Mouse (Mus musculus) left cerebral cortex, adult 2 months (tissue): Measurements from ENCODE around the gene Bmf. TPM values are rescaled to one million over a fixed set of nuclear protein-coding genes. Genes with fewer than 3 reads are reported as not detected.
"Not testable (repeated sequence)": the region's sequence is repeated elsewhere in the genome, so short reads cannot be mapped to it uniquely, and the experiment has no call there.

Experiments used
- DNase-seq, 2 experiments: peaks; one replicate each; pipeline ENCODE4 v3.0.0; 2021 to 2022; ENCODE audit warnings: low spot score in 2 of 2, mixed read lengths in 1 of 2; ENCODE audit errors: extremely low spot score in 1 of 2
- H3K27ac ChIP-seq: fragments of 200-600 bp; 2 replicates; pipeline ENCODE4 v1.8.1; 2022
- H3K4me3 ChIP-seq: fragments of 200-600 bp; 2 replicates; pipeline ENCODE4 v1.8.1; 2022
- CTCF ChIP-seq: fragments of 200-600 bp; IDR thresholded peaks from 2 replicates; pipeline ENCODE4 v1.8.1; 2022; ENCODE audit warnings: antibody characterized with exemption, mild to moderate bottlenecking, moderate library complexity
- intact Hi-C: fragments of 180-260 bp; cut with DNase I; formaldehyde crosslinking; loops from one replicate; pipeline ENCODE4 v1.15.1; 2025
- total RNA-seq, 2 experiments: library from RNA; stranded (reverse); gene quantifications; 2 replicates each; pipeline ENCODE4 v1.2.3; 2021

Gene Bmf
- total RNA-seq, 2 experiments from 2014 or later = 3.2 to 4.0 TPM

- no peak overlapping the region for H3K27ac ChIP-seq
- no peak overlapping the region for H3K4me3 ChIP-seq
- intact Hi-C loops = no loop called here
- no peak for DNase-seq
- TF ChIP-seq CTCF = no peak
Observed at GRCm38 (mm10) chr2:118562015-118562414, 12.5 kb upstream of the Bmf start.

- no peak overlapping the region for H3K4me3 ChIP-seq
- no peak for DNase-seq
- intact Hi-C loops = no loop called here
- no peak for TF ChIP-seq CTCF
- no peak overlapping the region for H3K27ac ChIP-seq
Observed at GRCm38 (mm10) chr2:118558426-118558825, 8.9 kb upstream of the Bmf start.

- intact Hi-C loops, DNase-seq: not testable (repeated sequence)
- H3K4me3 ChIP-seq = peak overlapping the region; percentile 46
- H3K27ac ChIP-seq = peak overlapping the region; percentile 75
Observed at GRCm38 (mm10) chr2:118554356-118554990, 5.0 kb upstream of the Bmf start.

- no peak overlapping the region for H3K4me3 ChIP-seq
- no peak overlapping the region for H3K27ac ChIP-seq
- no peak for TF ChIP-seq CTCF
- DNase-seq = no peak
- intact Hi-C loops = no loop called here
Observed at GRCm38 (mm10) chr2:118551606-118552005, 2.1 kb upstream of the Bmf start.

GRCm38 (mm10) chr2:118548421-118549221 lies 866 bp downstream of the Bmf start:
- Histone ChIP-seq H3K4me3 (peak overlapping the region; percentile 61), H3K27ac (peak overlapping the region; percentile 64)
- intact Hi-C loops = loop anchor here (2.0 kb wide), 1 partner anchor 38 kb away; no protein-coding TSS in a partner anchor
- DNase-seq = no peak
- TF ChIP-seq CTCF = peak; percentile 20

DNA sequence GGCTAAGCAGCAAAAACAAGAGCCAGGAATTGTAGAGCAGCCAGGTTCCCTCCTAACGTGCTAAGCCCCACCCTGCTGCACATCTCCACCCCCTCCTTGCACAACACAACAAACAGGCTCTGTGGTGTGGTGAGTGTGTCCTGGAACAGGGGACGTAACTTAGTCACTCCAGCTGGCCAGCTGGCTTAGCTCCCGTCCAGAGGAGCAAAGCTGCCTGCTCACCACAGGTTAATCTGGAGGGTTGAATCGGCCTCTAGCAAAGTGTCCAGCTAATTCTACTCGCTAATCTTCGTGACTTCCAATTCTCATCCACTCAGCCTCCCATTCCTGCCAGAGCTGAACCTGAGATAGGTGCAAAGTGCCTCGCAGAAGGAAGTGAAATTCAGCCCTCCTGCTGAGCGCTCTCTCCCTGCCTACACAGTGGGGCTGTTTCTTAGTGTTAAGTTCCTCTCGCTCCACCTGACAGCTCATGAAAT lies 1.9 kb downstream of the Bmf start:
- Histone ChIP-seq H3K27ac (no peak overlapping the region), H3K4me3 (no peak overlapping the region)
- intact Hi-C loops = loop anchor here (2.0 kb wide), 2 partner anchors 27 to 37 kb away; no protein-coding TSS in a partner anchor
- TF ChIP-seq CTCF = no peak
- no peak for DNase-seq

DNA sequence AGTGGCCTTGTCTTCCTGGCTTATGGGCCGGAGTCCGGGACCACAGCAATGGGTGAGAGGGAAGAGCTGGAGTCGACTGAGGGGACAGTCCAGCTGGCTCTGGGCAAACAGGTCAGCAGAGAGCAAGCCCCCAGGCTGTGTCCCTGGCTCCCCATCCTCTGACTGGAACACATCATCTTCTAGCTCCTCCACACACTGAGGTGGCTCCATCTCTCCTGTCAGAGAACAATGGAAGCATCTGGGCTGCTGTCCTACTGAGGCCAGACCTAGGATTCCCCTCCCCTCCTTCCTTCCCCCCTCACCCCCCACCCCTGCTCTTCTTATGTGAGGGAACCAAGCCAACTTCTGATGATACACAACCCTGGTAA lies 2.7 kb downstream of the Bmf start:
- DNase-seq = no peak
- H3K27ac ChIP-seq = no peak overlapping the region
- intact Hi-C loops = loop anchor here (2.0 kb wide), 1 partner anchor 26 kb away; no protein-coding TSS in a partner anchor

DNA sequence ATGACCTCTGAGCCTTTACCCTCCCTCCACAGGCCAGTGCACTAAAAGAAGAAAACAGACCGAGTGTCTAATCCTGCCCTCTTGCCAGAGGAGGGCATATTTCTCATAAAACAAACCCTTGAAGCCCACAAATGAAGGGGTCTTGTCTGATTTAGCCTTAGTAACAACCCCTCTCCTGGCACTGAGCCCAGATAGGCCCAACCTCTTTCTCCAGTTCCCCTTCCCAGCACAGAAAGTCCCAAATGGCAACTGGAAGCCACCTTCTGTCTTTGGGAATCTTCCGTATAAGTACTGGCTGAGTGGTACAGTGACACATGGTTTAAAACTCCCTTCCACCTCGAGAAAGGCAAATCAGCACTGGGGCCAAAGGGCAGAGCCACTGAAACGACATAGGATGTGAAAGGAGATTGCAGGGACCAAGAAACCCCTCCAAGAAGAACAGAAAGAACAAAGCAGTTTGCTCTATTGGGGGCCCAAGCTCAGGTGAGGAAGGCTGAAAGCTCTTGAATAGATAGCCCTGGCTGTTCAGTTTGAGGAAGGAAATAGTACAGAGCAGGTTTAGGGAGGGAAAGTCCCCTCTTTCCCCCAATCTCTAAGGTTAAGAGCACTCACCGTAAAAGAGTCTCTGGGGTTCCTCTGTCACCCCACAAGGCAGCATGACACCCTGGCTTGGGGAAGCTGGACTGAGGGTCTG lies 3.2 kb downstream of the Bmf start:
- TF ChIP-seq CTCF = no peak
- intact Hi-C loops = loop anchor here (2.0 kb wide), 1 partner anchor 25 kb away; no protein-coding TSS in a partner anchor
- DNase-seq = no peak
- H3K4me3 ChIP-seq = no peak overlapping the region
- H3K27ac ChIP-seq = peak overlapping the region; percentile 28; the same call in 1 of the 2 replicates

More for the DNA sequence above, 2.7 kb downstream of the Bmf start:
- no peak for TF ChIP-seq CTCF
- no peak overlapping the region for H3K4me3 ChIP-seq

DNA sequence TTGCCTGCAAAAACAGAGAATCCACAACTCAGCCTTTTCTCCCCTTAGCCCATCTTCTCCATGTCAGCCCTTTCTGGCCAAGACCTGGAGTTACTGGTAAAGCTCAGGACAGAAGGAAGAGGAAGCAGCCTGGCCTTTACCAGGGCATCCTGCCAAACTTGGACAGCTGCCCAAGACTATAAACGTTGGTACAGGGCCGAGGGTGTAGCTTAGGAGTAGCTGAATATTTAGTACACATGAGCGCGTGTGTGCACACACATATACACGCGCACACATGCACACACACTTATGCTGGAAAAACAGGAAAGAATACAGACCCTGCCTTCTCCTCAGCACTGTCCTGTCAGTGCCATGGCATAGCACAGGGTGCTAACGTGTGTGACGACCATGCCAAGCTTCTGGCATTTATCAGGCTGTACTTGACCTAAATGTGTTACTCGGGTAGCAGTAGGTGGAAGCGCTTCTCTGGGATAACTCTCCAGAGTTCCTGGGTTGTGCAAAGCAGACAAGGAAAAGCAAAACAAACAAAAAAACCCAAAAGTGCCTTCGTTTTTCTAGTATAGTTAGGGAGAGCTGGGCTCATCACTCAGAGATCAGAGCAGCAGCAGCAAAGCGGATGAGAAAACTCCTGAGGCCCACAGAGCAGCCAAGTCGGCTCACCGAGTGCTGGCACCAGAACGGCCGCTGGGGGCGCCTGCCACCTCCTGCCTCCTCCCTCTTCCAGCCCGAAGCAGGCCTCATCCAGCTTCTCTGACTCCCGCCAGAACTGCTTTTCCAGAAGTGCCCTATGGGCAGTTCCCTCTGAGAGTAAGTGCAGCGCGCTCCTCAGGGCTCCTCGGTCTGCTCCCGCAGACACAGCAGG lies 4.0 kb downstream of the Bmf start:
- Histone ChIP-seq H3K27ac (peak overlapping the region; percentile 29), H3K4me3 (no peak overlapping the region)
- DNase-seq = peak; percentile 85 to 88
- TF ChIP-seq CTCF = peak; percentile 97
- intact Hi-C loops = loop anchor here (2.0 kb wide), 2 partner anchors 25 to 59 kb away; no protein-coding TSS in a partner anchor

DNA sequence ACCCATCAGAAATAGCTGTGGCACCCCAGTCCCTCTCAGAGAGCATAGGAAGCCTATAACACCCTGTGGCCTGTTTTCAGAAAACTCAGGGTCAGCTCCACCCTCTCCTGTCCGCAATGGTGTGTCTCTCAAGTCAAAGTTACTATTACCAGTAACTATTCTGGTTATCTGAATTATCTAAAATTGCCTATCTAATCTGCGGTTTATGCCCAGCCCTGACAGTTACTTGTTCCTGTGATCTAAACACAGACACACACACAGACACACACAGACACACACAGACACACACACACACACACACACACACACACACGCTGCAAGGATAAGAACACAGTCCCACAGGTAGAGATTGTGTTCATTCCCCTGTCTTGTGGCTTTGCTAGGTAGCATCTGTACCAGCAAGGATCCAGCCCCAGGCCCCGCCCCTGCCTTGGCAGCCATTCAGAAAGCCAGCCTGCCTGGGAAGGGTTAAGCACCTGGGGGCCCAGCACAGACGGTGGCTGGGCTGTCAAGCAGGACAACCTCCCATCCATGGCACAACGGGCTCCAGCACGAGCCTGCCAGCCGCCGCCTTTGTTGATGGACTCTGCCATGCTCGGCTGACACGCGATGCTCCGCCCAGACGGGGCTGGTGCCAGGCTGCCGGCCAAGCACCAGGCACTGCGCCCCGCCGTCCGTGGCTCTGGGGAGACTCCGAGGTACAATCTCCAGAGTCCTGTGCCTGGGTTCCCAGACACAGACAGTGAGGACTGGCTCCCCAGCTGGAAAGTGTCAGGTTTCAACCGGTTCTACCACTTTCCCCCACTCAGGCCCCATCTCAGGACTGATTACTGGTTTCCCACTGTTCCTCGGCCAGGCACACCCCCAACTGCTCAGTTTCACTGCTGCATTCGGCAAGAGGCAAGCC lies 5.3 kb downstream of the Bmf start:
- intact Hi-C loops = loop anchor here (2.0 kb wide), 1 partner anchor 57 kb away; no protein-coding TSS in a partner anchor
- Histone ChIP-seq H3K4me3 (peak overlapping the region; percentile 32), H3K27ac (peak overlapping the region; percentile 53)
- peak; percentile 64 to 68 for DNase-seq
- TF ChIP-seq CTCF = no peak
